Mouse (Mus musculus) heart, embryonic 16.5 days (tissue): ENCODE data around the gene Nppb. TPM values are rescaled to one million over a fixed set of nuclear protein-coding genes. Genes with fewer than 3 reads are reported as not detected.

Experiments
- ATAC-seq: fragments of 200-750 bp; cut with Nextera tagmentation; replicated peaks from 2 replicates; pipeline ENCODE4 v1.8.0; 2017; ENCODE audit warnings: moderate number of reproducible peaks; ENCODE audit not compliant: insufficient read depth, low FRiP score; ENCODE audit errors: extremely low read depth
- H3K27ac ChIP-seq: fragments of 300-500 bp; sonication (generic); 2 replicates; pipeline ENCODE4 v1.5.1; 2014; ENCODE audit warnings: mild to moderate bottlenecking, low read length, control low read depth, moderate library complexity
- H3K27me3 ChIP-seq: fragments of 300-500 bp; sonication (generic); 2 replicates; pipeline ENCODE4 v1.6.1; 2014; ENCODE audit warnings: low read length, mixed read lengths; ENCODE audit not compliant: control insufficient read depth, insufficient read depth
- H3K36me3 ChIP-seq: fragments of 300-500 bp; sonication (generic); 2 replicates; pipeline ENCODE4 v1.6.1; 2014; ENCODE audit not compliant: control insufficient read depth, insufficient read depth
- H3K4me1 ChIP-seq: fragments of 300-500 bp; sonication (generic); 2 replicates; pipeline ENCODE4 v1.6.1; 2014; ENCODE audit warnings: low read length, mixed read lengths; ENCODE audit not compliant: control insufficient read depth, insufficient read depth
- H3K4me2 ChIP-seq: fragments of 300-500 bp; sonication (generic); 2 replicates; pipeline ENCODE4 v1.6.1; 2014; ENCODE audit warnings: low read depth, mild to moderate bottlenecking, control low read depth, low read length
- H3K4me3 ChIP-seq: fragments of 300-500 bp; sonication (generic); 2 replicates; pipeline ENCODE4 v1.5.1; 2014; ENCODE audit warnings: mild to moderate bottlenecking, control low read depth, low read length
- H3K9ac ChIP-seq: fragments of 300-500 bp; sonication (generic); 2 replicates; pipeline ENCODE4 v1.6.1; 2014; ENCODE audit warnings: low read length, control low read depth
- H3K9me3 ChIP-seq: fragments of 300-500 bp; sonication (generic); replicated peaks from 2 replicates; pipeline ENCODE4 v1.6.1; 2016; ENCODE audit warnings: low read length; ENCODE audit not compliant: control insufficient read depth
- WGBS: fragments of 180-500 bp; shearing (Covaris S2); extraction: QIAGEN DNeasy Blood & Tissue Kit; methylation state at CpG from one replicate; pipeline ENCODE4 v1.1.7; 2014; 5-methylcytosine and 5-hydroxymethylcytosine counted together
- polyA plus RNA-seq: library from polyadenylated mRNA; unstranded; fragments of >200 nt; fragmentation: Nextera tagmentation; extraction: Ambion mirVana; gene quantifications from 2 replicates; pipeline ENCODE4 v1.2.1, GENCODE M21; 2015

The Nppb gene
- polyA plus RNA-seq, 1 experiment from 2014 or later, result 197 TPM

GRCm38 (mm10) chr4:147965712-147966111, 19.9 kb upstream of the Nppb start:
- no peak overlapping the region for H3K9ac ChIP-seq
- peak overlapping the region; percentile 37; the same call in 1 of the 2 replicates for H3K4me2 ChIP-seq
- peak overlapping the region; percentile 83 for H3K27ac ChIP-seq
- H3K36me3 ChIP-seq, result no peaks in the 10 kb centered on the region
- H3K4me3 ChIP-seq, result no peak overlapping the region
- H3K9me3 ChIP-seq, result no peaks in the 10 kb centered on the region
- WGBS, result 27% methylated on average over 7 of the region's 7 CpGs
- no peaks in the 10 kb centered on the region for H3K27me3 ChIP-seq
- H3K4me1 ChIP-seq, result peaks cover 25% of the 10 kb centered on the region
- ATAC-seq, result peak; percentile 71

GRCm38 (mm10) chr4:147968816-147969215, 16.8 kb upstream of the Nppb start:
- H3K9ac ChIP-seq, result peak overlapping the region; percentile 58
- no peaks in the 10 kb centered on the region for H3K9me3 ChIP-seq
- peak overlapping the region; percentile 28 for H3K4me3 ChIP-seq
- no peaks in the 10 kb centered on the region for H3K36me3 ChIP-seq
- peak overlapping the region; percentile 50 for H3K4me2 ChIP-seq
- H3K4me1 ChIP-seq, result peaks cover 21% of the 10 kb centered on the region
- ATAC-seq, result peak; percentile 12; the same call in 1 of the 2 replicates
- H3K27me3 ChIP-seq, result no peaks in the 10 kb centered on the region
- H3K27ac ChIP-seq, result peak overlapping the region; percentile 98
- 33% methylated on average over 2 of the region's 2 CpGs for WGBS

- H3K4me2 ChIP-seq, result peak overlapping the region; percentile 50
- WGBS, result 17% methylated on average over 9 of the region's 9 CpGs
- peak overlapping the region; percentile 98 for H3K27ac ChIP-seq
- peak overlapping the region; percentile 28 for H3K4me3 ChIP-seq
- H3K36me3 ChIP-seq, result no peaks in the 10 kb centered on the region
- ATAC-seq, result peak; percentile 88
- H3K4me1 ChIP-seq, result peaks cover 16% of the 10 kb centered on the region
- H3K9me3 ChIP-seq, result no peaks in the 10 kb centered on the region; the same call in 1 of the 2 replicates
- H3K27me3 ChIP-seq, result no peaks in the 10 kb centered on the region
- peak overlapping the region; percentile 63 for H3K9ac ChIP-seq
Observed at GRCm38 (mm10) chr4:147969337-147969736, 16.3 kb upstream of the Nppb start.

- H3K4me2 ChIP-seq, result no peak overlapping the region
- peaks cover 7% of the 10 kb centered on the region for H3K4me1 ChIP-seq
- no peaks in the 10 kb centered on the region for H3K27me3 ChIP-seq
- no peak overlapping the region for H3K27ac ChIP-seq
- peaks cover 8% of the 10 kb centered on the region for H3K9me3 ChIP-seq
- H3K36me3 ChIP-seq, result no peaks in the 10 kb centered on the region
- WGBS, result 47% methylated on average over 3 of the region's 3 CpGs
- H3K9ac ChIP-seq, result no peak overlapping the region
- ATAC-seq, result no peak
- H3K4me3 ChIP-seq, result no peak overlapping the region
Observed at GRCm38 (mm10) chr4:147976237-147976636, 9.4 kb upstream of the Nppb start.

GRCm38 (mm10) chr4:147977726-147978125, 7.9 kb upstream of the Nppb start:
- H3K27ac ChIP-seq, result no peak overlapping the region
- no peak overlapping the region for H3K9ac ChIP-seq
- H3K9me3 ChIP-seq, result peaks cover 8% of the 10 kb centered on the region
- 73% methylated on average over 4 of the region's 4 CpGs for WGBS
- ATAC-seq, result no peak
- H3K27me3 ChIP-seq, result no peaks in the 10 kb centered on the region
- H3K4me3 ChIP-seq, result no peak overlapping the region
- H3K36me3 ChIP-seq, result no peaks in the 10 kb centered on the region
- H3K4me1 ChIP-seq, result peaks cover 7% of the 10 kb centered on the region
- no peak overlapping the region for H3K4me2 ChIP-seq

- H3K36me3 ChIP-seq, result no peaks in the 10 kb centered on the region
- H3K4me2 ChIP-seq, result no peak overlapping the region
- H3K27ac ChIP-seq, result no peak overlapping the region
- H3K4me3 ChIP-seq, result no peak overlapping the region
- H3K4me1 ChIP-seq, result peaks cover 7% of the 10 kb centered on the region
- 89% methylated on average over 6 of the region's 6 CpGs for WGBS
- H3K9ac ChIP-seq, result no peak overlapping the region
- ATAC-seq, result no peak
- peaks cover 8% of the 10 kb centered on the region for H3K9me3 ChIP-seq
- no peaks in the 10 kb centered on the region for H3K27me3 ChIP-seq
Observed at GRCm38 (mm10) chr4:147978391-147978790, 7.2 kb upstream of the Nppb start.

- H3K4me1 ChIP-seq, result peaks cover 7% of the 10 kb centered on the region
- no peak overlapping the region for H3K4me3 ChIP-seq
- H3K4me2 ChIP-seq, result no peak overlapping the region
- peaks cover 7% of the 10 kb centered on the region for H3K9me3 ChIP-seq
- no peaks in the 10 kb centered on the region for H3K27me3 ChIP-seq
- peak; percentile 93 for ATAC-seq
- H3K27ac ChIP-seq, result peak overlapping the region; percentile 86
- no peak overlapping the region for H3K9ac ChIP-seq
- WGBS, result 44% methylated on average over 7 of the region's 7 CpGs
- no peaks in the 10 kb centered on the region for H3K36me3 ChIP-seq
Observed at GRCm38 (mm10) chr4:147979441-147979860, 6.1 kb upstream of the Nppb start.

GRCm38 (mm10) chr4:147993571-147994095, 8.0 kb downstream of the Nppb start:
- 59% methylated on average over 7 of the region's 7 CpGs for WGBS
- Histone ChIP-seq H3K36me3 (no peaks in the 10 kb centered on the region), H3K9me3 (no peaks in the 10 kb centered on the region), H3K4me1 (no peaks in the 10 kb centered on the region), H3K27me3 (no peaks in the 10 kb centered on the region), H3K9ac (no peak overlapping the region), H3K27ac (no peak overlapping the region), H3K4me2 (no peak overlapping the region), H3K4me3 (no peak overlapping the region)
- ATAC-seq, result no peak

- no peak overlapping the region for H3K9ac ChIP-seq
- H3K4me1 ChIP-seq, result peaks cover 8% of the 10 kb centered on the region
- no peak overlapping the region for H3K27ac ChIP-seq
- no peak for ATAC-seq
- no peaks in the 10 kb centered on the region for H3K27me3 ChIP-seq
- H3K4me3 ChIP-seq, result no peak overlapping the region
- H3K4me2 ChIP-seq, result no peak overlapping the region
- no peaks in the 10 kb centered on the region for H3K9me3 ChIP-seq
- no peaks in the 10 kb centered on the region for H3K36me3 ChIP-seq
- 77% methylated on average over 3 of the region's 3 CpGs for whole genome bisulfite sequencing
Observed at GRCm38 (mm10) chr4:147995311-147995710, 9.7 kb downstream of the Nppb start.
